Mouse (Mus musculus) CD4-positive naive resting alpha-beta T cell, adult 57 days (primary cell): ENCODE measurements around the gene Lrrn2. TPM values are rescaled to one million over a fixed set of nuclear protein-coding genes. Genes with fewer than 3 reads are reported as not detected.

Experiments
- total RNA-seq: library from RNA; stranded (reverse); gene quantifications from one replicate; pipeline ENCODE4 v1.2.4, GENCODE M21; 2023

Gene Lrrn2
- not detected for total RNA-seq

GRCm38 (mm10) chr1:132880161-132881005 is at the start of gene Lrrn2:
TSS of gene Lrrn2 (plus strand) at chr1:132880273.

Other genes with a start within 250 kb of the Lrrn2 start
- not detected for gene Nfasc, start 138.5 kb upstream of the Lrrn2 start, total RNA-seq
- gene Mdm4, start 150.3 kb downstream of the Lrrn2 start, total RNA-seq = 272 TPM
- 11.1 TPM for gene Pik3c2b, start 165.4 kb downstream of the Lrrn2 start, total RNA-seq